Mouse (Mus musculus): ENCODE results near the gene Syne1.

DNA sequence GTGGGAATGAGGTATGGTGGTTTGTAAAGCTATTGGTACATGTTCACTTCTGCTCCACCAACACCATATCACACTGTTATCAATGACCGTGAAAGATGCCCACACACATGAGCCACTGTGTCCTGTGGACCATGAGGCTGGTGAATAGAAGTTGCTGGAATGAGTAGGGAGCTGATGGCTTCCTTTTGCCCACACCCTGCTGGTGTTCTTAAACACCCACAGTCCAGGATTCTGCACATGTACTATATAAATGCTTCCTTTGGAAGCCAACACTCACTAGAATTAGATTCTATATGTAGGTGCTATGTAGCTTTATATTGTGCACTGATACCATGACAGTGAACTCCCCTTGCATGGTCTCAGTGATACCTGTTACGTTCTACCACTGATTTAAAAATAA lies 574.7 kb downstream of the Syne1 start:
- no peak for TF ChIP-seq POLR2A (IDR thresholded peaks at IDR 0.05; ENCODE audit: borderline replicate concordance, extremely low read depth, low read depth, low read length)
- no peak for TF ChIP-seq CTCF (IDR thresholded peaks at IDR 0.05; ENCODE audit: insufficient read depth, low read length)
